Mouse (Mus musculus) thymus, postnatal 14 days (tissue): ENCODE measurements around the gene Slc16a5.

Experiments used
- DNase-seq: peaks from one replicate; pipeline ENCODE4 v3.0.0; 2021

Slc16a5 gene

GRCm38 (mm10) chr11:115462243-115462891, at the start of gene Slc16a5:
TSS of gene Slc16a5 (plus strand) at chr11:115462474.
- DNase-seq, result peak; percentile 89

DNA sequence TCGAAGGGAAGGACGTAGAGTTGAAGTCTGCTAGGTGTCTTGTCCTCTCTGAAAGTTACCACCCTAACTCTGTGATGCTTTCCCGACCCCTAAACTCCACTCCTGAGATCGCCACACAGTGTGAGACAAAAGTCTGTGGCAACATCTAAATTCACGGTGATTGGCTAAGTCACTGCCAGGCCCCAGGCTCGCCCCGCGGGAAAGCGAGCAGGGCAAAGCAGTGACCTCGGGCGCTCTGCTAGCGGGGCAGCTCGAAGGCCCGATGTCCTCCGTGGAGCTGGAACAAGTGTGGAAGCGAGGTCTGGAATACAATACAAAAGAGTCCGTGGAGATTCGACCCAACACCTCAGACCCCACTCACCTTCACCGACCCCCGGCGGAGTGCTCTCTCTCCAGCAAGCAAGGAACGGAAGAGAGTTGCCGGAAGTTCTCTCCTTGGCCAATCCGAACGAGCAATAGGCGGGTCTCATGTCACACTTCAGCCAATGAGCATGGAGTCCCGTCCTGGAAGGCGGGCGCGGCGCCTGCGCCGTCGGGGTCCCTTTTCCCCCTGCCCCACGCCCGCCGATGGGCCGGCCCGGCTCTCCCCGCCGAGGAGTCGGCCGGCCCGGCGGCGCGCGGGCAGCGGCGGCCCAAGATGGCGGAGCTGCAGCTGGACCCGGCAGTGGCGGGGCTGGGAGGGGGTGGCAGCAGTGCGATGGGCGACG, 42.6 kb upstream of the Slc16a5 start, which contains the start of the genes Atp5h and Kctd2:
TSS of gene Atp5h (minus strand) at position 432 of the 707 bp plus-strand sequence.
TSS of gene Kctd2 (plus strand) at position 598 of the 707 bp plus-strand sequence.
- peak; percentile 95 for DNase-seq

GRCm38 (mm10) chr11:115420336-115421190, 41.7 kb upstream of the Slc16a5 start:
- DNase-seq, result peak; percentile 72

GRCm38 (mm10) chr11:115421328-115421727, 40.9 kb upstream of the Slc16a5 start:
- no peak for DNase-seq

DNA sequence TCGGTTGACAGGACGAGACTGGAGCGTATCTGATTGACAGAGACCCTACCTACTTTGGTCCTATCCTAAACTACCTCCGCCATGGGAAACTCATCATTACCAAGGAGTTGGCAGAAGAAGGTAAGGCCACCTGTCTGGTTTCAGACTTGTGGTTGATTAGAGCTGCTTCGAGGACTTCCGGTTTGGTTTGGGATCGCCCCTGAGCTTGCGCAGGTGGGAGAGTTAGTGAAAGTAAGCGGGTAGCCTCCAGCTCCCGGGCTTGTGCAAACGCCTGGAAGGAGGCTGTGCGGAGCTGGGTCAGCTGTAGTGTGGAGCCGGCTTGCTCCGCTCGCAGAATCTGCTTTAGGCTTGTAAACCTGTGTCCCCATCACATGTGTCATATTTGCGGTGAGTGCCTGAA, 40.3 kb upstream of the Slc16a5 start:
- peak; percentile 52 for DNase-seq

DNA sequence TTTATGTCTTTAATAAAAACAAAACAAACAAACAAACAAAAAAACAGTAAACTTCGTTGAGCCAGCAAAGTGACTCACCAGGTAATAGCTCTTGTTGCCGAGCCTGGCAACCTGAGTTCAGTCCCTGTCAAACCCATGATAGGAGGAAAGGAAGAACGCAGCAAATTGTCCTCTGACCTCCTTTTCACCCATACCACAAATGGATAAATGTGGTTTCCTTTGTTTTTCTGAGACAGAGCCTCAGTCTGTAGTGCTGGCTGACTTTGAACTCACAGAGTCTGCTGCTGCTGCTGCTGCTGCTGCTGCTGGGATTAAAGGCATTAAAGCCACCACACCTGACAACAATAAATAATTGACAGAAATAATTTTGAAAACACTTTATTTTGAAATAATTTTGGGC, 39.2 kb upstream of the Slc16a5 start:
- DNase-seq, result peak; percentile 37

GRCm38 (mm10) chr11:115424666-115425065, 37.6 kb upstream of the Slc16a5 start:
- DNase-seq, result peak; percentile 61

GRCm38 (mm10) chr11:115425671-115426070, 36.6 kb upstream of the Slc16a5 start:
- DNase-seq, result peak; percentile 76

- DNase-seq, result peak; percentile 87
These were observed 34.6 kb upstream of the Slc16a5 start for GRCm38 (mm10) chr11:115427482-115428331.

- DNase-seq, result peak; percentile 6
These were observed 33.0 kb upstream of the Slc16a5 start for GRCm38 (mm10) chr11:115429307-115429706.

- no peak for DNase-seq
These were observed 31.7 kb upstream of the Slc16a5 start for GRCm38 (mm10) chr11:115430561-115430960.

GRCm38 (mm10) chr11:115432814-115433213, 29.5 kb upstream of the Slc16a5 start:
- DNase-seq, result no peak

DNA sequence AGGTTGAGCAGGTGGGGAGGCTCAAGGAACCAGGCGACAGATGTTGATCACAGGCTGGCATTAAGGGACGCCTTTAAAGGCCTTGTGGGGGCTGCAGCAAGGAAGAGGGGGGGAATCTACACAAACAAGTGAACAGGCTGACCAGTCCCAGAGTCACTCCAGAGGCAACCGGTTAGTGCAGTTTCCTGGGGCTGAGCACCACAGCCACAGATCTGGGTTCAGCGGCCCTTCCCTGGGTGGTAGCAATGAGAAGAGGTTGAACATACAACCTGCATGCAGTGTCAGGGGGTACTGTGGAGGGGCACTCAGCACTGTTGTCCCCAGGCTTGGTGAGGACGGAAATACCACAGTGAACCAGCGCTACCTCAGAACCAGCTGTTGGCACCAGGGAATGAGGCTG, 28.9 kb upstream of the Slc16a5 start:
- DNase-seq, result no peak

DNA sequence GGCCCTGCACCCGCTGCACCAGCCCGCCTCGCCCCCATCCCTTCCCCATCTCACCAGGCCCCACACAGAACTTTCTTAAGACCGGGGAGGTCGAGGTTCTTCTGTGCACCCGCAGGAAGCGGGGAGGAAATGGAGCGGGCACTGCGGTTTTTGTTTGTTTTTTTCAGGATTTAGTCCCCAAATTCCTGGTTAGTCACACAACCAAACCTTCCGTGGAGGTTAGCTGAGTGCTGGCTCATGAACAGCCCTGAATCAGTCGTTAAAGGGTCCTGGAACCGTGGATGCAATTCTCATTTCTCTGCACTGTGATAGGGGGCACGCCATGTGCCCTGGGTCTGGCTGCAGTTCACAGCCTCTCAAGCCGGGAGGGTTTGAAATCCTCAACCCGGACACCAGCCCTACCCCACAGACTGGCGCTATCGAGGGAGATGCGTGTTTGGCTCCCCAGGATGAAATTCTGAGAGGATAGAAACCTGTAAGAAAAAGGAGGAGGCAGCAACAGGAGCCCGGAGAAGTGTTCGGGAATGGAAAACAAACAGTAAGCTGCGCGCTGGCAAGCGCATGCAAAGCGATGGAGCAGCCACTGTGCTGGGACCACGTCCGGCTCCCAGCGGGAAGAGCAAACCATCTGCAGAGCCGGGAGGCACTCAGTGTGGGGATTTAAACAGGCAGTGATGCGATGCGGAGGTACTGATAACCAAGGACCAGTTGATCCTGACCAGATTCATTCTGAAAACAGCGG, 26.5 kb upstream of the Slc16a5 start:
- no peak for DNase-seq

GRCm38 (mm10) chr11:115437571-115438122, 24.6 kb upstream of the Slc16a5 start:
- no peak for DNase-seq

- DNase-seq, result no peak
These were observed 22.9 kb upstream of the Slc16a5 start for GRCm38 (mm10) chr11:115439326-115439725.

GRCm38 (mm10) chr11:115439906-115440595, 22.2 kb upstream of the Slc16a5 start, which contains the start of gene Trim80:
TSS of gene Trim80 (plus strand) at chr11:115440545.
- no peak for DNase-seq

GRCm38 (mm10) chr11:115441417-115441816, 20.9 kb upstream of the Slc16a5 start:
- peak; percentile 66 for DNase-seq

DNA sequence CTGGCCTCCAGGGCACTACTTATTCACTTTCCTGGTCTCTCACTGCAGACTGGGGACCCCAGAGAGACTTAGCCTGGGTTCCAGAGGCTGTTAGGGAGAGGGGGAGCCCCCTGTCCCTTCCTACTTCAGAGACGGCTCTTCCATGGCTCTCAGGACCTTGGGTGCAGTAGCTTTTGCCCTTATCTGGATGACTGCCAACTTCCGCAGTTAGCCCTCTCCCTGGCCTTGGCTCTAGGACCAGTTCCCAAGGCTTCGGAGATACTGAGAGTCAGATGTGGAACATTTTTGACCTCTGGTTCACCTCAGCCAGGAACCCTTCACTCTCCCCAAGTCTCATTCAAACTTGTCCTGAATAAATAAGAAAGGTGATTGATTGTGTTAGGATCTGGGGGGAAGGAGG, 15.4 kb upstream of the Slc16a5 start:
- DNase-seq, result no peak

DNA sequence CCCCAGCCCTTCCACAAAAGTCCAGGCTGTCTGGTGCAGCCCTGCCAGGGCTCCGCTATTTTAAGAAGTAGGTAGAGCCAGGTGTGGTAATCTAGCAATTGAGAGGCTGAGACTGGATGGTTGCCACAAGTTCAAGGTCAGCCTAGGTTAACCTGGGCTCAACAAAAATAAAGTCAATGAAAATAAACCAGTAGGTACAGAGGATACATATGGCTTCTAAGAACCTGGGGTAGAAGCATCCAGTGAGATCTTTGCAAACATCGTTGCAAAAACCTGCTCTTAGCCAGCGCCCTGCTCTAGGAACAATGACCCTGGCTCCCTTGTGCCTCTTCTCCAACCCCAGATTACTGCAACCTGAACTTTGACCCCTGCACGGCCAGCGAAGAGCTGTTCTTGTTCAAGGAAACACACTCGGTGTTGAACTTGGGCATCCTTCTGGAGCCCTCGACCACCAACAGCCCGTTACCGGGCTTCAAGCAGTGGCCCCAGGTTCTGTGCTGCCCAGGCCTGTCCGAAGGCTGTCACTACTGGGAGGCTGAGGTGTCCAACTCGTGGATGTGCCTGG, 14.9 kb upstream of the Slc16a5 start:
- DNase-seq, result no peak
